Mouse (Mus musculus): ENCODE measurements around the gene Pabpn1. TPM values are rescaled to one million over a fixed set of nuclear protein-coding genes. Genes with fewer than 3 reads are reported as not detected.
A peak's percentile ranks its signal among the peaks of the same experiment; 100 is the strongest.

The Pabpn1 gene
- 139 TPM in 2 replicates for polyA plus RNA-seq (2015; fragmentation: Nextera tagmentation; extraction: Ambion mirVana)

- peak within 1 kb of the TSS; percentile 61 for H3K4me2 ChIP-seq (replicated peaks)
- H3K9ac ChIP-seq: 0 out of 2 replicates have a peak within 1 kb of the TSS, but pooled peaks have one; percentile 40
- WGBS: 92% methylated on average over 3 of the region's 3 CpGs
- H3K27me3 ChIP-seq: no peaks in the 10 kb centered on the region
- peaks cover 18% of the 10 kb centered on the region for H3K36me3 ChIP-seq
- ATAC-seq (ENCODE audit: low FRiP score, low read depth): no peak
- 0 out of 2 replicates have a peak within 1 kb of the TSS, but pooled peaks have one; percentile 74 for H3K27ac ChIP-seq
- H3K9me3 ChIP-seq: no peaks in the 10 kb centered on the region
- H3K4me1 ChIP-seq: peaks cover 12% of the 10 kb centered on the region
- H3K4me3 ChIP-seq: peak within 1 kb of the TSS; percentile 96
Observed at GRCm38 (mm10) chr14:54892200-54892599, at the start of gene Pabpn1. Gene Pabpn1 (plus strand): TSS chr14:54892500.

- Histone ChIP-seq H3K27ac (no peak overlapping the region), H3K36me3 (no peaks in the 10 kb centered on the region), H3K27me3 (0 out of 2 replicates have a peak, but pooled peaks cover 3% of the 10 kb centered on the region), H3K9ac (no peak overlapping the region), H3K4me1 (no peaks in the 10 kb centered on the region), H3K4me2 (replicated peaks) (no peak overlapping the region), H3K4me3 (no peak overlapping the region), H3K9me3 (no peaks in the 10 kb centered on the region)
- ATAC-seq (ENCODE audit: low FRiP score, low read depth): no peak
- 4% methylated on average over 4 of the region's 4 CpGs for WGBS
Observed at GRCm38 (mm10) chr14:54843461-54843860, 48.8 kb upstream of the Pabpn1 start.

- WGBS: 96% methylated on average over 3 of the region's 3 CpGs
- Histone ChIP-seq H3K36me3 (peaks cover 40% of the 10 kb centered on the region), H3K9me3 (no peaks in the 10 kb centered on the region), H3K4me3 (no peak overlapping the region), H3K4me2 (replicated peaks) (no peak overlapping the region), H3K4me1 (no peaks in the 10 kb centered on the region), H3K27me3 (no peaks in the 10 kb centered on the region), H3K9ac (no peak overlapping the region), H3K27ac (no peak overlapping the region)
- ATAC-seq (ENCODE audit: low FRiP score, low read depth): no peak
Observed at GRCm38 (mm10) chr14:54855726-54856125, 36.6 kb upstream of the Pabpn1 start.

- Histone ChIP-seq H3K27ac (no peak overlapping the region), H3K4me1 (no peaks in the 10 kb centered on the region), H3K4me3 (no peak overlapping the region), H3K9me3 (no peaks in the 10 kb centered on the region), H3K27me3 (no peaks in the 10 kb centered on the region), H3K36me3 (peaks cover 40% of the 10 kb centered on the region), H3K9ac (no peak overlapping the region), H3K4me2 (replicated peaks) (no peak overlapping the region)
- 86% methylated on average over 7 of the region's 7 CpGs for WGBS
- ATAC-seq (ENCODE audit: low FRiP score, low read depth): no peak
Observed at GRCm38 (mm10) chr14:54856703-54857102, 35.6 kb upstream of the Pabpn1 start.

- H3K4me1 ChIP-seq: no peaks in the 10 kb centered on the region
- 92% methylated on average over 9 of the region's 9 CpGs for WGBS
- no peaks in the 10 kb centered on the region for H3K9me3 ChIP-seq
- no peaks in the 10 kb centered on the region for H3K27me3 ChIP-seq
- H3K4me3 ChIP-seq: no peak overlapping the region
- no peak for ATAC-seq (ENCODE audit: low FRiP score, low read depth)
- no peak overlapping the region for H3K9ac ChIP-seq
- H3K36me3 ChIP-seq: peaks cover 40% of the 10 kb centered on the region
- H3K4me2 ChIP-seq (replicated peaks): no peak overlapping the region
- no peak overlapping the region for H3K27ac ChIP-seq
Observed at GRCm38 (mm10) chr14:54857891-54858290, 34.4 kb upstream of the Pabpn1 start.

DNA sequence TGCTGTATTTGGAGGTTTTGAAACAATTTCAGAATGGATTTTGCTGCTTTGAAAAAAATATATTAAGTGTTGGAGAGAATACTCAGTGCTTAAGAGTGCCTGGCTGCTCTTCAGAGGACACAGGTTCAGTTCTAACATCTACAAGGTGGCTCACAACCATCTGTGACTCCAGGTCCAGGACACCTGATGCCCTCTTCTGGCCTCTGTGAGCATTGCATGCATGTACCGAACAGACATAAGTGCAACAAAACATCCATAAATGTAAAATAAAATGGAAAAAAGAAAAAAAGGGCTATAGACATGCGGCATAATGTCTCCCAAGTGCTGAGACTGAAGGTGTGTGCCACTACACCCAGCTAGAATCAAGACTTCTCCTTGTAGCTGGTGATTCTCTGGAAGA is 31.8 kb upstream of the Pabpn1 start:
- no peak overlapping the region for H3K27ac ChIP-seq
- H3K27me3 ChIP-seq: no peaks in the 10 kb centered on the region
- WGBS: 52% methylated on average over 2 of the region's 2 CpGs
- H3K4me1 ChIP-seq: 0 out of 2 replicates have a peak, but pooled peaks cover 7% of the 10 kb centered on the region
- no peak overlapping the region for H3K9ac ChIP-seq
- ATAC-seq (ENCODE audit: low FRiP score, low read depth): no peak
- H3K9me3 ChIP-seq: no peaks in the 10 kb centered on the region
- no peak overlapping the region for H3K4me2 ChIP-seq (replicated peaks)
- no peak overlapping the region for H3K4me3 ChIP-seq
- H3K36me3 ChIP-seq: peaks cover 25% of the 10 kb centered on the region

GRCm38 (mm10) chr14:54863501-54864312 is 28.6 kb upstream of the Pabpn1 start:
- peak; percentile 100 for ATAC-seq (ENCODE audit: low FRiP score, low read depth)
- Histone ChIP-seq H3K9me3 (no peaks in the 10 kb centered on the region), H3K36me3 (no peaks in the 10 kb centered on the region), H3K27me3 (no peaks in the 10 kb centered on the region), H3K9ac (peak overlapping the region; percentile 95), H3K4me1 (0 out of 2 replicates have a peak, but pooled peaks cover 7% of the 10 kb centered on the region), H3K4me2 (replicated peaks) (peak overlapping the region; percentile 86), H3K4me3 (peak overlapping the region; percentile 90), H3K27ac (peak overlapping the region; percentile 63; the same call in 1 of the 2 replicates)
- WGBS: under 1% methylated on average over 54 of the region's 56 CpGs

- ATAC-seq (ENCODE audit: low FRiP score, low read depth): peak; percentile 14; the same call in 1 of the 2 replicates
- no peaks in the 10 kb centered on the region for H3K36me3 ChIP-seq
- no peaks in the 10 kb centered on the region for H3K27me3 ChIP-seq
- peak overlapping the region; percentile 95 for H3K9ac ChIP-seq
- no peaks in the 10 kb centered on the region for H3K9me3 ChIP-seq
- 0 out of 2 replicates have a peak, but pooled peaks cover 7% of the 10 kb centered on the region for H3K4me1 ChIP-seq
- 12% methylated on average over 21 of the region's 21 CpGs for WGBS
- peak overlapping the region; percentile 86 for H3K4me2 ChIP-seq (replicated peaks)
- H3K4me3 ChIP-seq: peak overlapping the region; percentile 90
- H3K27ac ChIP-seq: peak overlapping the region; percentile 39; the same call in 1 of the 2 replicates
Observed at GRCm38 (mm10) chr14:54864313-54865036, 27.8 kb upstream of the Pabpn1 start.

- WGBS: 74% methylated on average over 5 of the region's 5 CpGs
- ATAC-seq (ENCODE audit: low FRiP score, low read depth): no peak
Observed at GRCm38 (mm10) chr14:54865626-54866025, 26.7 kb upstream of the Pabpn1 start.

DNA sequence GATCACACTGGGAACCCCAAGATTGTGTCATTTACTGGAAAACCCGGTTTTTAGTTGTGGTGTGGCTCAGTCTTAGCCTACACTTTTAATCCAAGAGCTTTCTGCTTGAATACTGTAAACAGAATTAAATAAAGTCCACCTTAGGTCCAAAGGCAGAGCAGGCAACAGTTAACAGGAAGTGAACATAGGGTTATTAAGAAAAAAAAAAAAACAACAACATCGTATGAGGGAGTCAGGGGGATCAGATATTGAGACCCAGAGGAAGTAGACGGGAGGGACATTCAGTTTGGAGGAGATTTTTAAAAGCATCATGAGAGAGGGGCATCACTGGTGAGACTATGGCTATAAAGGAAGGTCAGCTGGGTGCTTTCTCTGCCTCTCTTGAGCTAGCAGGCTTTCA is 26.0 kb upstream of the Pabpn1 start:
- WGBS: 63% methylated on average over 3 of the region's 3 CpGs
- H3K9ac ChIP-seq: no peak overlapping the region
- ATAC-seq (ENCODE audit: low FRiP score, low read depth): no peak

More at GRCm38 (mm10) chr14:54865626-54866025, 26.7 kb upstream of the Pabpn1 start:
- H3K9ac ChIP-seq: no peak overlapping the region
- H3K27me3 ChIP-seq: no peaks in the 10 kb centered on the region
- no peak overlapping the region for H3K4me2 ChIP-seq (replicated peaks)
- H3K4me1 ChIP-seq: 0 out of 2 replicates have a peak, but pooled peaks cover 7% of the 10 kb centered on the region
- H3K4me3 ChIP-seq: no peak overlapping the region
- no peaks in the 10 kb centered on the region for H3K9me3 ChIP-seq
- no peaks in the 10 kb centered on the region for H3K36me3 ChIP-seq
- H3K27ac ChIP-seq: no peak overlapping the region

DNA sequence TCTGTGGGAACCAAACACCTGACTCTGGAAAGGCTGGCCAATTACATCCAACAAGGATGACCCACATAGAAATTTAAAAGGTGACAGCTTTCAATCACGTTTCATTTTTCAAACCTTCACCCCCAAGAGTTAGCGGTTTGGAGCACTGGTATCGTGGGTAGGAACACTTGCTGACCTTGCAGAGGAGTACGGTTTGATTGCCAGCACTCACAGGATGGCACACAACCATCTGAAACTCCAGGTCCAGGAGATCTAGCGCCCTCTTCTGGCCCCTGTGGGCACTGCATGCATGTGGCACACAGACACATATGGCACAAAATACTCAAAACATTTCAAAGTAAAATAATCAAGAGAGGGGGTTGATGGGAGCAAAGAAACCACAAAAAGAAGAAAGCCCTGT is 25.4 kb upstream of the Pabpn1 start:
- ATAC-seq (ENCODE audit: low FRiP score, low read depth): no peak
- Histone ChIP-seq H3K36me3 (no peaks in the 10 kb centered on the region), H3K4me3 (no peak overlapping the region), H3K9ac (no peak overlapping the region), H3K27ac (no peak overlapping the region), H3K4me2 (replicated peaks) (no peak overlapping the region), H3K27me3 (no peaks in the 10 kb centered on the region), H3K4me1 (0 out of 2 replicates have a peak, but pooled peaks cover 7% of the 10 kb centered on the region), H3K9me3 (no peaks in the 10 kb centered on the region)
- 56% methylated on average over 5 of the region's 5 CpGs for WGBS

More for the DNA sequence above, 26.0 kb upstream of the Pabpn1 start:
- no peaks in the 10 kb centered on the region for H3K27me3 ChIP-seq
- no peak overlapping the region for H3K4me2 ChIP-seq (replicated peaks)
- no peaks in the 10 kb centered on the region for H3K36me3 ChIP-seq
- 0 out of 2 replicates have a peak, but pooled peaks cover 7% of the 10 kb centered on the region for H3K4me1 ChIP-seq
- H3K9me3 ChIP-seq: no peaks in the 10 kb centered on the region
- no peak overlapping the region for H3K4me3 ChIP-seq
- H3K27ac ChIP-seq: no peak overlapping the region

DNA sequence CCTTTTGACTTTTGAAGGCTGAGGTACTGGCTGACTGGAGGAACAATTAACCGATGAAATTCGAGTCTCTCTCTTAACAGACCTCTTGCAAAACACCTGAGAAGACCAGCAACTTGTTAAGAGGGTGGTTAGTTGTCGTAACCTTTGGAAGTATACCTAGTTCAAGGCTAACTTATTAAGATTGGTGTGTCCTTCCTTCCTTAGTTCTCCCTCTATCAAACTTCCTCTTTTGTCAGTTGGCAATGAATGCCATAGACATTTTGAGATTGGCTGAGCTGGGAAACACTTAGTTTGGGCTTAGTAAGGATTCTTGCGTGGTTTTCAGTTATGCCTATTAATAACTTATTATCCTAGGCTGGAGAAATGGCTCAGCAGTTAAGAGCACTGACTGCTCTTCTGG is 24.3 kb upstream of the Pabpn1 start:
- 81% methylated on average over 4 of the region's 4 CpGs for whole genome bisulfite sequencing
- Histone ChIP-seq H3K4me3 (no peak overlapping the region), H3K9ac (no peak overlapping the region), H3K27ac (no peak overlapping the region), H3K27me3 (no peaks in the 10 kb centered on the region), H3K9me3 (no peaks in the 10 kb centered on the region), H3K4me2 (replicated peaks) (no peak overlapping the region), H3K4me1 (0 out of 2 replicates have a peak, but pooled peaks cover 7% of the 10 kb centered on the region), H3K36me3 (no peaks in the 10 kb centered on the region)
- ATAC-seq (ENCODE audit: low FRiP score, low read depth): no peak
